Mouse (Mus musculus): ENCODE results near the gene Gns. TPM values are rescaled to one million over a fixed set of nuclear protein-coding genes. Genes with fewer than 3 reads are reported as not detected.
A peak's percentile ranks its signal among the peaks of the same experiment; 100 is the strongest.

The Gns gene
- polyA plus RNA-seq, 1 experiment from 2014 or later: 63.2 TPM

- ATAC-seq (replicated peaks; ENCODE audit: low FRiP score, low read depth) (no peak), DNase-seq (ENCODE audit: low spot score) (peak; percentile 52)
- no peak overlapping the region for H3K4me3 ChIP-seq (replicated peaks; ENCODE audit: low read depth, low read length)
- H3K9me3 ChIP-seq (replicated peaks; ENCODE audit: low read length): no peaks in the 10 kb centered on the region
- no peak overlapping the region for H3K27ac ChIP-seq
- H3K36me3 ChIP-seq (ENCODE audit: insufficient read depth, low read length): no peaks in the 10 kb centered on the region
- no peak overlapping the region for H3K4me2 ChIP-seq (ENCODE audit: low read length)
- no peak overlapping the region for H3K9ac ChIP-seq (ENCODE audit: low read depth, low read length)
- peak; percentile 4; the same call in 1 of the 2 replicates for TF ChIP-seq CTCF (IDR thresholded peaks at IDR 0.05; ENCODE audit: low read depth)
- H3K27me3 ChIP-seq (ENCODE audit: insufficient read depth, low read length): no peaks in the 10 kb centered on the region
- no peaks in the 10 kb centered on the region; the same call in 1 of the 2 replicates for H3K4me1 ChIP-seq (replicated peaks; ENCODE audit: insufficient read depth, low read length)
- 86% methylated on average over 7 of the region's 7 CpGs for WGBS
These were observed 79.3 kb downstream of the Gns start for GRCm38 (mm10) chr10:121444198-121444597.

DNA sequence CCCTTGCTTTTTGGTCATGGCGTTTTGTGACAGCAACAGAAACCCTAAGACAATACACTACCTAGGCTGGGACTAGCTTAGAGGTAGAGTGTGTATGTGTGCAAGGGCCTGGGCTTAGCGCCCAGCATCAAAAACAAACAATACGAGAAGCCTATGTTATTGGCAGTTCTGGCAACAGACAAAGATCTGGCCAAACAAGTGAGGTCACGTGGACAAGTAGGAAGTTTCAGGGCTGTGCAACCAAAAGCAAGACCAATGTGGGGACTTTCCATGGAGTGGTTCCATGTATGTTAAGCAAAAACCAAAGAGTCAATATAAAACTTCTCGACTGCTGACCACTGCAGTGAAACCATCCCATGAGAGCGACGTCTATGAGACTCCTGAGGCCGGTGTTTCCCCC, 80.9 kb downstream of the Gns start:
- no peak for ATAC-seq (replicated peaks; ENCODE audit: low FRiP score, low read depth)
- Histone ChIP-seq H3K4me1 (replicated peaks; ENCODE audit: insufficient read depth, low read length) (no peaks in the 10 kb centered on the region; the same call in 1 of the 2 replicates), H3K27ac (no peak overlapping the region), H3K4me2 (ENCODE audit: low read length) (no peak overlapping the region), H3K36me3 (ENCODE audit: insufficient read depth, low read length) (no peaks in the 10 kb centered on the region), H3K4me3 (replicated peaks; ENCODE audit: low read depth, low read length) (no peak overlapping the region), H3K27me3 (ENCODE audit: insufficient read depth, low read length) (no peaks in the 10 kb centered on the region), H3K9me3 (replicated peaks; ENCODE audit: low read length) (no peaks in the 10 kb centered on the region), H3K9ac (ENCODE audit: low read depth, low read length) (no peak overlapping the region)
- no peak for TF ChIP-seq CTCF (IDR thresholded peaks at IDR 0.05; ENCODE audit: low read depth)
- no peak for DNase-seq (ENCODE audit: low spot score)
- WGBS: 83% methylated on average over 8 of the region's 8 CpGs

Other genes starting within 250 kb of the Gns start
- gene Tbc1d30, start 13.8 kb upstream of the Gns start, polyA plus RNA-seq (2015; fragmentation: Nextera tagmentation; extraction: Ambion mirVana): 0.52 and 0.53 TPM in 2 replicates
- 11.9 and 12.5 TPM in 2 replicates for gene Rassf3, start 111.3 kb downstream of the Gns start, polyA plus RNA-seq (2015; fragmentation: Nextera tagmentation; extraction: Ambion mirVana)
- 26.5 TPM in 2 replicates for gene Tbk1, start 221.7 kb downstream of the Gns start, polyA plus RNA-seq (2015; fragmentation: Nextera tagmentation; extraction: Ambion mirVana)

Measured in kidney, postnatal 0 days (tissue).